Mouse (Mus musculus) lung, postnatal 36 days (tissue): ENCODE measurements at regions not wholly inside any gene's neighbourhood (a gene's known extent, or its start where the extent isn't known, plus 50 kb on each side); places are given as distances from the start of the nearest gene placed in this dataset.

ENCODE experiments used
- DNase-seq: peaks from one replicate; pipeline ENCODE4 v3.0.0; 2022; ENCODE audit warnings: mixed read lengths

GRCm38 (mm10) chr1:76513490-76513889 is 967.4 kb downstream of the Slc4a3 start:
- DNase-seq, result no peak

GRCm38 (mm10) chr1:76529531-76529930 is 983.5 kb downstream of the Slc4a3 start:
- DNase-seq, result no peak

GRCm38 (mm10) chr1:76530342-76530741 is 984.3 kb downstream of the Slc4a3 start:
- no peak for DNase-seq

DNA sequence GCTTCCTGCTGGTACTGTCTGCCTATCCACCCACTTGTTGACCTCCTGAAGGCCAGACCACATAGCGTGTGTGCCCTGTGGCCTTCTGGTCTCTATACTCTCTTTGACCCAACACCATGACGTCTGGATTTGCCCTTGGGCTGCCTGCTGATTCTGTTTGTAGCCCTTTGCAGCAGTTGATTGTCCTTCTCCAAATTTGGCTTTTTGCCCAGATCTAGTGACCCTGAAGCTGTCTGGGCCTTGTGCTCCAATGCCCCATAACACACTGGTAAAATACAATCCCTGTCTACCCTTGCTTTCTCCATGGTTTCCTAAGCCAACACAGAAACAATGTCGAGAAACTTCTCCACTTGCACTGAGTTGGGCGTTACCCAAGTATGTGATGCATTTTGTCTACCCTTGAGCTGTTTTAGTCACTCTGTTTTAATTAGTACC is 979.3 kb downstream of the Epha4 start:
- no peak for DNase-seq

DNA sequence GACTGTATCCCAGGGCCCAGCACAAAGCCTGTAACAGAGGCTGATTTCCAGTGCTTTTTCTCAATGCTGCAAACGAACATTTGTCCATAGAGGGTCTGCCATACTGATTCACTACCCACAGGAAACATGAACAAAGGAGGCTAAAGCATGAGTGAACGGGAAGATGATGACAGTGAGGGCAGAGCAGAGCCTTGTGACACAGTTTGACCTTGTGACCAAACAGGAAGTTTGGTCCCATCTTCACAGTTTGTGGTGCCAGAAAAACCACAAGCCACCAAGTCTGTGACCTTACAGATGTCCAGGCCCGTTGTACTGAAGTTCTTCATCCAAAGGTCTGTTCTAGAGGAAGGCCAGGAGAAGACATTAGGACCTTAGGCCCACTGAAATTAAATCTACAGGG is 974.4 kb downstream of the Epha4 start:
- no peak for DNase-seq

GRCm38 (mm10) chr1:76550876-76551275 is 964.0 kb downstream of the Epha4 start:
- DNase-seq, result peak; percentile 71

GRCm38 (mm10) chr1:76559441-76559840 is 955.4 kb downstream of the Epha4 start:
- DNase-seq, result no peak

GRCm38 (mm10) chr1:76575487-76575886 is 939.4 kb downstream of the Epha4 start:
- DNase-seq, result no peak

GRCm38 (mm10) chr1:76585921-76586320 is 929.0 kb downstream of the Epha4 start:
- no peak for DNase-seq

DNA sequence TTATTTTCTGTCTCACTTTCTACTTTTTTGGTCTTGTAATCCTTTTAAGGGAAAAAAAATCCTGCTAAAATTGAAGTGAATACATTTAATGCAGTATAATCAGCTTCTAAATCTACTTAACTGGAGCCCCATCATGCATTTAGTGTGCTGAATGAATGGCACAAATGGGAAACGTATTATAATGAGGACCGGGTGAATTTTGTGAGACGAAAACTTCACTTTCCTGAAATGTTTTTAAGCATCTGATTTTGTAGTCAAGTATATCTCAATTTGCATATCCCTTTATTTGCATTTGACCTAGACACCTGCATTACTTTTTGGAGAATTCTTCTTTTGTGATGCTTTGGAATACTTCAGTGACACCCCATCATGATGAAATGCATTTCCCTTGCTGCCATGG is 889.1 kb downstream of the Epha4 start:
- no peak for DNase-seq

DNA sequence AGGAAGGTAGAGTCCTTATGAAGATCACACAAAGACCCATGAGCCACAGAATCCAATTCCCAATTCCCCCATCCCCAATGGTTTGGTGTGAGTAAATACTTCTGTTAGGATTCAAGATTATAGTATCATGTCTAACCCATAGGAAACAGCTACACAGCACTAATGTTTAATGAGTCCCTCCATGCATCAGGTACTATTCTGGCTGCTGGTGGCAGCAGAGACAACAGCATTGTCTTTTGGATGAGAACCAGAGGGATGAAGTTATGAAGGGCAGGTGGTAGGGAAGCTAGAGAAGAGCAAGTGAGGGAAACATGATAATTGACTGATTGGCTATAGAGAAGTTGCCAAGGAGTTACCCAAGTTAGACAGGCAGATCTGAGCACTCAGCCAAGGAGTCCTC is 885.0 kb downstream of the Epha4 start:
- DNase-seq, result no peak

GRCm38 (mm10) chr1:76634071-76634470 is 880.8 kb downstream of the Epha4 start:
- no peak for DNase-seq

DNA sequence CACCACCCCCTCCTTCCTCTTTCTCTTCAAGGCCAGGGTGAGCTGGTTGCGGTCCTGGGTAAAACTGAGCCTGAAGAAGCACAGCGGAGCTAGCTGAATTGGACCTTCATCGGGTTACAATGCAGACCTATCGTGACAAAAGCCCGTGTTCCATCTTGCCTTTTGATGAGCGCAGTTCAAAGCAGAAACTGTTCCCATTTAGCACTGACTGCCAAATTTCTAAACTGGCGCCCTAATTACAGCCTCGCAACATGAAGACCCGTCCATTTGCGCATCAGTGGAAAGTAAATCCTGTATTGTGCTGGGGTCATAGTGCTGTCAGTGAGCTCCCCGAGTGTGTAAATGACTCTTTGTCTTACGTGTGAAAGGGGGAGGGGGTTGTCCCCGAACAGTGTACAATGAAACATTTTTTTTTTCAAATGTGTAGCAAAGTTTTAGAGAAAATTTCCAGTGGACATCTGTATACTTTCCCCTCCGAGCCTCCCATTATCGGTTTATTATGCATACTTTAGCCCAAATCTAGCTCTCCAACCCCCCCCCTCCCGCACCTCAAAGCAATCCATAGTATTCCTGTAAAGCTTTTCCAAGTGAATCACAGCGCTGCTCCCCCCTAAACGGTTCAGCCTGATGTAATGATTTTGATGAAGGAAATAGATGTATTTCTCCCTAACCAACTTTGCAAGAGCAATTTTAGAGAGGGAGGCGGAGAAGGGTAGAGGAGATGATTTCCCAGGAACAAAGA is 877.4 kb downstream of the Epha4 start:
- DNase-seq, result no peak

DNA sequence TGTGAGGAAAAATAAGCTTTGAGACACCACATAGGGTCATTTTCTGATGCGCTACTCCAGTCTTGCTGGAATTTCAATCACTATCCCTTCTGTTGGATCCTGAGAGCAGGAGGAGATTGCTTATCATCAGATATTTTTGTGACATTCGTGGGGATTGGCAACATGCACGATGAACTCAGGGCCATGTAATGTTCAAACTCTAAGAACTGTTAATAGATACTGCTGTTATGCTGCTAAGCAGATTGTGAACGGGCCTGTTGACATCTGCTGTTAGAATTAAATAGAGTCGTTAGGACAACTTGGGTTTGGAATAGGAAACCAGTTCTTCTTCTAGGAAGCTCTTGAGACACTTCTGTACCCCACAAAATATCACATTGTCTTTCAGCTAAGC is 876.9 kb downstream of the Epha4 start:
- no peak for DNase-seq

DNA sequence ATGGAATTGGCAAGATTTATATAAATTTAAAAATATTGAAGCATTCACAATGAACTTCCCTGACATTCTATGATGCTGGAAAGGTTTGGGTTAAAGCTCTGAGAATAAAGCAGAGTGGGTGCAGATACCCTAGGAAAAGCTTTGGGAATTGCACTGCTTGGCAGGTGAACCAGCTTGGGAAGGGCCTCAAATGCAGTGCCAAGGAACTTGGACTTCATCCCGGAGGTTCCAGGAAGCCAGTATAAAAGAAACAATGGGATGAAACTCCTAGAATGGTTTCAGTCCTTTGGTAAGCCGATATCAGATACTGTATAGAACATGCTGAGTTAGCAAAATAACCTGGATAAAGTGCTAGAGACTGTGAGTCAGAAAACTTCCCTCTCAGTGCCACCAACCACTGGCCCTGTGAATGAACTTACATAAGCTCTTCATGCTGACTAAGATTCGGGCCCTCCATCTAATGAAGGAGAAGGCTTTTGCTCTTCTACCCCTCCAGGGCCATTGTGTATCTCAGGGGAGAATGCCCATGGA is 873.6 kb downstream of the Epha4 start:
- DNase-seq, result no peak

DNA sequence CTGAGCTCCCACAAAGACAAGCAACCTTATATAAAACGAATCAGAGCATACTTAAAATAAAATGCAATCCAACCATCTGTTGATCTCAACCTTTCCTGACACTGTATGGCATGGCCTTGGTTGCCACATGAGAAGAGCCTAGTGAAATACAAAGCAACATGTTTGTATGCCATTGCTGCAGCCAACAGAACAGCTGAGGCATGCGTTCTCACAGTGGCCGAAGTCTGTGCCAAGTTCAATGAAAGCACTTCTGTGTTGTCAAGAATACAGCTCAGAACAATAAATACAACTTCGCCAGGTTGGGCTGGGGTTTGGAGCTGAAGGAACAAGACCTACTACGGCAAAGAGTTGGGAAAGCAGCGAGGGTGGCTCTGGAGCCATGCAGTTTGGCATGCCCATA is 872.2 kb downstream of the Epha4 start:
- no peak for DNase-seq

GRCm38 (mm10) chr1:76644895-76645294 is 870.0 kb downstream of the Epha4 start:
- DNase-seq, result peak; percentile 0

GRCm38 (mm10) chr1:76654826-76655225 is 860.1 kb downstream of the Epha4 start:
- no peak for DNase-seq

GRCm38 (mm10) chr1:76658228-76658627 is 856.7 kb downstream of the Epha4 start:
- DNase-seq, result peak; percentile 26

DNA sequence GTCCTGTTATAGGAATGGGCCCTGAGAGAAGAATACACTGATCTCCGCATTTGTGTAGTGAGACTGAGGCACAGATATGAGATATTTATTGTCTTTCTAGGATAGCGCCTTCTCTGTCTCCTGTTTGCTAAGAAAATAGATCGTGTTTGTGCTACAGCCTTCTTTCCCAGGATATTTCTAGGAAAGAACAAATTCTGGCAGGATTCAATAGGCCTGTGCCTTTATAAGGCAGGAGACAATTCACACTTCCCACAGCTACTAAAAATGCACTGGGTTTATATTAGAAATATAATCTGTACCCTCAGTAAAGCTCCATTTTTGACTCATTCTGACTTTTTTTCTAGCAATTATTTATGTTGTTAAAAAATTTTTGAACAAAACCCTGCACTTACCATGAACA is 854.7 kb downstream of the Epha4 start:
- DNase-seq, result no peak

GRCm38 (mm10) chr1:76664381-76664780 is 850.5 kb downstream of the Epha4 start:
- no peak for DNase-seq

- DNase-seq, result no peak
Observed at GRCm38 (mm10) chr1:76676836-76677235, 838.1 kb downstream of the Epha4 start.

GRCm38 (mm10) chr1:76705556-76705955 is 809.3 kb downstream of the Epha4 start:
- DNase-seq, result no peak

- no peak for DNase-seq
Observed at GRCm38 (mm10) chr1:76717639-76718292, 797.1 kb downstream of the Epha4 start.
